Mouse (Mus musculus) kidney, adult 2 months (tissue): Measurements from ENCODE around the gene Cyth3.

Source experiments
- CTCF ChIP-seq: fragments of 200-500 bp; conservative IDR thresholded peaks from 2 replicates; pipeline ENCODE4 v1.5.1; 2011; ENCODE audit warnings: low read depth, mild to moderate bottlenecking, control low read depth, low read length, moderate library complexity, mixed read lengths; ENCODE audit not compliant: insufficient read depth, insufficient read length
- POLR2A ChIP-seq: fragments of 200-500 bp; IDR thresholded peaks from one replicate; pipeline ENCODE4 v1.6.1; 2011; ENCODE audit warnings: low read depth, low read length, control low read depth

DNA sequence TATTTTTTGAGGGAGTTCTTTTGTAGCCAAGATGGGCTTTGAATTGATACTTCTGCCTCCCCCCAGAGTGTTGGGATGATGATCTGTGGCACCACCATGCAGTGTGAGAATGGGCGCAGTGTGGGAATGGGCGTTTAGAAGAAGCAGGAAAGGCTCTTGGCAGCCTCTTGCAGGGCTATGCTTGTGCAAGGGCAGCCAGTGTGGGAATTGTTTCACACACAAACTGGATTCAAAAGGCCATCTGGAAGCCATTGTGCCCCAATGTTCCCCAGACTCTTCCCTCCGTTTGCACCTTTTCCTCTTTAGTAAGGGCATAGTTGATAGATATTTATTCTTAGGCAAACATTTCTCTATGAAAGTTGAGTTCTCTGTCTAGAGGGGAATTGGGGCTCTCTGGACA lies 19.3 kb downstream of the Cyth3 start:
- TF ChIP-seq CTCF (no peak), POLR2A (no peak)
